Mouse (Mus musculus): Measurements from ENCODE around the gene Rhox3a. TPM values are rescaled to one million over a fixed set of nuclear protein-coding genes. Genes with fewer than 3 reads are reported as not detected.
"Not testable (repeated sequence)": the region's sequence is repeated elsewhere in the genome, so short reads cannot be mapped to it uniquely, and the experiment has no call there.

Rhox3a gene
- not detected in 2 replicates for polyA plus RNA-seq (2012; rRNA removed)

- not testable (repeated sequence) for DNase-seq (ENCODE audit: low read depth, low spot score)
- WGBS: 91% methylated on average over 1 of the region's 3 CpGs
These were observed at the start of gene Rhox3a for GRCm38 (mm10) chrX:37249619-37250018. TSS of gene Rhox3a (plus strand) at chrX:37249919.

DNA sequence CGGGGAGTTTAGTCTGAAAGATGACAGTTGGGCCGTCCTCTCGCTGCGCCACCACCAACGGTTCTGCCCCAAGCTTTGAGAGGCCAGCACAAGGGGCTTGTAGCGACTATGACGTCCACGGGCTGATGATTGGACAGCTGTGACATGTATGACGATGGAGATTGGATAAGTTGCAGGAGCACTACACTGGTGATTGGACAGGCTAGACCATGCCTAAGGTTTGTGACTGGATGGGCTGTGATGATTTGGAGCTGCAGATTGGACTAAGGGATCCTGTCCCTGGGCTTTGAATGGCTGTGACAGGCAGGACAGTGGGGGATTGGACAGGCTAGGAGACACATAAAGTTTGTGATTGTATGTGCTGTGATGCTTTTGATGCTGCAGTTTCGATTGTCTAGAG, 38.8 kb upstream of the Rhox3a start, which contains the start of gene Gm9:
Gm9 (minus strand) TSS at position 101 of the 400 bp plus-strand sequence.
- WGBS: 87% methylated on average over 10 of the region's 10 CpGs
- DNase-seq (ENCODE audit: low read depth, low spot score): no peak

DNA sequence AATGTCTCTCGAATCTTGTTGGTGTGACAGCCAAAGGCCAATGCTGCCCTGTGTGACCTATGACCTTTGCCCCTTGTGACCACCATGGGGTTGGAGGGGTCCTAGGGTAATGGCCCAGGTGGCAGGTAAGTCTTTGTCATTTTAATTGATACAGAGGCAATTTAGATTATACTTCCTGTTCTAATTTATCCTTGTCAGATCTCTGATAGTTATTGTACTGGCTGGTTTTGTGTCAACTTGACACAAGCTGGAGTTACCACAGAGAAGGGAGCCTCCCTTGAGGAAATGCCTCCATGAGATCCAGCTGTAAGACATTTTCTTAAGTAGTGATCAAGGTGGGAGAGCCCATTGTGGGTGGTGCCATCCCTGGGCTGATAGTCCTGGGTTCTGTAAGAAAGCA, 27.6 kb upstream of the Rhox3a start, which contains the start of gene Rhox1:
Rhox1 (minus strand) TSS at position 101 of the 400 bp plus-strand sequence.
- 68% methylated on average over 1 of the region's 1 CpGs for WGBS
- not testable (repeated sequence) for DNase-seq (ENCODE audit: low read depth, low spot score)

DNA sequence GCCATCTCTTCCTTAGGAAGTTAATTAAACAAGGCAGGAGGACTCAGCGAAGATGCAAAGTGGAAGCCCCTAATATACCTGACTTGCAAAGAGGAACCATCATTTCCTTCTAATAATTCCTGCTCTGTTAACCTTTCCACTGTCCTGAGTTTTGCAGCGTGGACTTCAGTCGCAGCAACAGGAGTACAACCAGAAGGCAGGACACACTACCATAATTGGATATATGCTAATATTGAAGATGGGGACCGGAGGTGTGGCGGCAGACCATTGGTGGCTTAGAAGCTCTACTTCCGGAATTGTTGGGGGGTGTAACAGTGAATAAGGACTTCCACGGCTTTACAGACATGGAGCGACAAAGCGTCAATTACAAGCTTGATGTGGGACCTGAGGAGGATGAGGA, 5.0 kb upstream of the Rhox3a start, which contains the start of gene Rhox2a:
Rhox2a (plus strand) TSS at position 301 of the 400 bp plus-strand sequence.
- DNase-seq (ENCODE audit: low read depth, low spot score): not testable (repeated sequence)
- WGBS: 100% methylated on average over 2 of the region's 9 CpGs

GRCm38 (mm10) chrX:37265038-37265437, 15.3 kb downstream of the Rhox3a start, which contains the start of gene Rhox4a:
TSS of gene Rhox4a (plus strand) at chrX:37265338.
- DNase-seq (ENCODE audit: low read depth, low spot score): not testable (repeated sequence)
- 96% methylated on average over 11 of the region's 19 CpGs for WGBS

Other genes with a start within 250 kb of the Rhox3a start
- gene Sowahd, start 201.1 kb upstream of the Rhox3a start, polyA plus RNA-seq (2012; rRNA removed): 0.18 TPM in 1 of 2 replicates, not detected in the other
- gene Rpl39, start 164.5 kb upstream of the Rhox3a start, polyA plus RNA-seq (2012; rRNA removed): 104 and 119 TPM in 2 replicates
- gene Upf3b, start 139.6 kb upstream of the Rhox3a start, polyA plus RNA-seq (2012; rRNA removed): 2.0 and 3.3 TPM in 2 replicates
- 1.1 and 1.7 TPM in 2 replicates for gene Nkap, start 123.1 kb upstream of the Rhox3a start, polyA plus RNA-seq (2012; rRNA removed)
- gene Akap14, start 81.1 kb upstream of the Rhox3a start, polyA plus RNA-seq (2012; rRNA removed): not detected in 2 replicates
- gene Ndufa1, start 58.8 kb upstream of the Rhox3a start, polyA plus RNA-seq (2012; rRNA removed): 253 and 320 TPM in 2 replicates
- gene Rnf113a1, start 58.7 kb upstream of the Rhox3a start, polyA plus RNA-seq (2012; rRNA removed): 2.8 and 3.3 TPM in 2 replicates
- gene Gm9, start 38.9 kb upstream of the Rhox3a start, polyA plus RNA-seq (2012; rRNA removed): not detected in 2 replicates
- not detected in 2 replicates for gene Rhox1, start 27.7 kb upstream of the Rhox3a start, polyA plus RNA-seq (2012; rRNA removed)
- gene Rhox2a, start 4.9 kb upstream of the Rhox3a start, polyA plus RNA-seq (2012; rRNA removed): not detected in 2 replicates
- gene Rhox4a, start 15.4 kb downstream of the Rhox3a start, polyA plus RNA-seq (2012; rRNA removed): not detected in 2 replicates
- gene Rhox3a2, start 130.1 kb downstream of the Rhox3a start, polyA plus RNA-seq (2012; rRNA removed): not detected in 2 replicates
- gene Rhox4a2, start 140.9 kb downstream of the Rhox3a start, polyA plus RNA-seq (2012; rRNA removed): not detected in 2 replicates
- not detected in 2 replicates for gene Rhox2b, start 162.1 kb downstream of the Rhox3a start, polyA plus RNA-seq (2012; rRNA removed)
- not detected in 2 replicates for gene Rhox4b, start 182.6 kb downstream of the Rhox3a start, polyA plus RNA-seq (2012; rRNA removed)
- gene Rhox2c, start 203.8 kb downstream of the Rhox3a start, polyA plus RNA-seq (2012; rRNA removed): not detected in 2 replicates
- not detected in 2 replicates for gene Rhox3c, start 208.7 kb downstream of the Rhox3a start, polyA plus RNA-seq (2012; rRNA removed)
- gene Rhox4c, start 230.4 kb downstream of the Rhox3a start, polyA plus RNA-seq (2012; rRNA removed): not detected in 2 replicates
- not detected in 2 replicates for gene Rhox2d, start 243.5 kb downstream of the Rhox3a start, polyA plus RNA-seq (2012; rRNA removed)